Mouse (Mus musculus) CH12.LX (cell line): Measurements from ENCODE around the gene Il6st.

Experiments used
- CTCF ChIP-seq, 2 experiments: IDR thresholded peaks in 1 of 2; conservative IDR thresholded peaks in 1 of 2; 2 replicates each; pipeline ENCODE4 v1.5.1; 2011 to 2012; ENCODE audit warnings: low read depth in 2 of 2, low read length in 2 of 2, improper control_type of control experiment in 1 of 2, inconsistent platforms in 1 of 2, mild to moderate bottlenecking in 1 of 2, moderate library complexity in 1 of 2
- MAFK ChIP-seq: IDR thresholded peaks from 2 replicates; pipeline ENCODE4 v1.6.1; 2011; ENCODE audit warnings: low read length, improper control_type of control experiment; ENCODE audit not compliant: insufficient replicate concordance
- MYC ChIP-seq: IDR thresholded peaks from 2 replicates; pipeline ENCODE4 v1.6.1; 2011; ENCODE audit warnings: low read depth, mild to moderate bottlenecking, improper control_type of control experiment, low read length
- POLR2A ChIP-seq: IDR thresholded peaks from 2 replicates; pipeline ENCODE4 v1.6.1; 2011; ENCODE audit warnings: low read depth, mild to moderate bottlenecking, improper control_type of control experiment, low read length
- POLR2AphosphoS2 ChIP-seq: IDR thresholded peaks from 2 replicates; pipeline ENCODE4 v1.6.1; 2011; ENCODE audit warnings: low read depth, low read length, improper control_type of control experiment
- TCF12 ChIP-seq: IDR thresholded peaks from 2 replicates; pipeline ENCODE4 v1.6.1; 2014; ENCODE audit warnings: low read depth, mild to moderate bottlenecking, inconsistent platforms, low read length, improper control_type of control experiment
- USF1 ChIP-seq: IDR thresholded peaks from 2 replicates; pipeline ENCODE4 v1.6.1; 2014; ENCODE audit warnings: low read depth, mild to moderate bottlenecking, inconsistent platforms, low read length, improper control_type of control experiment
- ZC3H11A ChIP-seq: IDR thresholded peaks from 2 replicates; pipeline ENCODE4 v1.6.1; 2012; ENCODE audit warnings: low read depth, mild to moderate bottlenecking, inconsistent platforms, low read length, improper control_type of control experiment
- ZKSCAN1 ChIP-seq: IDR thresholded peaks from 2 replicates; pipeline ENCODE4 v1.6.1; 2012; ENCODE audit warnings: low read depth, inconsistent platforms, low read length, improper control_type of control experiment, borderline replicate concordance
- ZMIZ1 ChIP-seq: IDR thresholded peaks from 2 replicates; pipeline ENCODE4 v1.6.1; 2012; ENCODE audit warnings: low read depth, mild to moderate bottlenecking, inconsistent platforms, low read length, improper control_type of control experiment

DNA sequence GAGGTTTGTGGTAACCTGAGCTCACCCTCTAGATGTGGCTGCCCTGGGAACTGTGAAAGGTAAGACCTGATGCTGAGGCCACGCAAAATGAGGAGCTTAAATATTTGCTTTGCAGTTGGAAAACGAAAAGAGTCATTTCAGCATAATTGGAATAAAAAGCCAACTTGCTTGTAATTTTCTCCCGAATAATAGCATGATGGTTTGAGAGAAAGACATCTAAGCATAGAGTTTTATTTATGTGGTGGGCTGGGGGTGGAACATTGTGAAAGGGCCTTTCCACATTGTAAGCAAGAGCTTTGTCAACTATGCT, 3.0 kb downstream of the Il6st start:
- TF ChIP-seq CTCF (conservative IDR thresholded peaks at IDR 0.05 in 1 of 2, IDR thresholded peaks at IDR 0.05 in 1 of 2; ENCODE audit: low read depth in 2 of 2, low read length in 2 of 2) = no peak
- TF ChIP-seq ZMIZ1 = no peak
- TF ChIP-seq MAFK = no peak
- no peak for TF ChIP-seq POLR2A
- no peak for TF ChIP-seq USF1
- no peak for TF ChIP-seq ZKSCAN1
- no peak for TF ChIP-seq MYC
- TF ChIP-seq ZC3H11A = no peak
- TF ChIP-seq POLR2AphosphoS2 = no peak
- TF ChIP-seq TCF12 = no peak
